Mouse (Mus musculus) embryonic facial prominence, embryonic 11.5 days (tissue): Measurements from ENCODE around the gene Retnlb. TPM values are rescaled to one million over a fixed set of nuclear protein-coding genes. Genes with fewer than 3 reads are reported as not detected.
"Not testable (repeated sequence)": the region's sequence is repeated elsewhere in the genome, so short reads cannot be mapped to it uniquely, and the experiment has no call there.

ENCODE experiments used
- ATAC-seq: fragments of 200-750 bp; cut with Nextera tagmentation; replicated peaks from 2 replicates; pipeline ENCODE4 v1.8.0; 2017; ENCODE audit warnings: low read depth; ENCODE audit not compliant: insufficient number of reproducible peaks, low FRiP score, low TSS enrichment
- DNase-seq: peaks from one replicate; pipeline ENCODE4 v3.0.0-alpha.2; 2015; ENCODE audit warnings: low spot score
- H3K27ac ChIP-seq: fragments of 300-500 bp; sonication (generic); replicated peaks from 2 replicates; pipeline ENCODE4 v1.5.1; 2014; ENCODE audit warnings: mild to moderate bottlenecking, low read depth, low read length, control low read depth
- H3K27me3 ChIP-seq: fragments of 300-500 bp; sonication (generic); 2 replicates; pipeline ENCODE4 v1.6.1; 2014; ENCODE audit warnings: mild to moderate bottlenecking, low read length, moderate library complexity, mixed read lengths; ENCODE audit not compliant: control insufficient read depth, insufficient read depth
- H3K36me3 ChIP-seq: fragments of 300-500 bp; sonication (generic); replicated peaks from 2 replicates; pipeline ENCODE4 v1.6.1; 2014; ENCODE audit warnings: low read depth, mild to moderate bottlenecking, low read length, moderate library complexity, mixed read lengths; ENCODE audit not compliant: control insufficient read depth, insufficient read depth
- H3K4me1 ChIP-seq: fragments of 300-500 bp; sonication (generic); 2 replicates; pipeline ENCODE4 v1.6.1; 2014; ENCODE audit warnings: low read length, mixed read lengths; ENCODE audit not compliant: control insufficient read depth, insufficient read depth
- H3K4me2 ChIP-seq: fragments of 300-500 bp; sonication (generic); 2 replicates; pipeline ENCODE4 v1.6.1; 2014; ENCODE audit warnings: low read depth, mild to moderate bottlenecking, control low read depth, low read length, moderate library complexity
- H3K4me3 ChIP-seq: fragments of 300-500 bp; sonication (generic); 2 replicates; pipeline ENCODE4 v1.5.1; 2014; ENCODE audit warnings: low read depth, low read length, control low read depth
- H3K9ac ChIP-seq: fragments of 300-500 bp; sonication (generic); replicated peaks from 2 replicates; pipeline ENCODE4 v1.6.1; 2014; ENCODE audit warnings: mild to moderate bottlenecking, control low read depth, low read length
- H3K9me3 ChIP-seq: fragments of 300-500 bp; sonication (generic); replicated peaks from 2 replicates; pipeline ENCODE4 v1.6.1; 2016; ENCODE audit warnings: mild to moderate bottlenecking, low read length, inconsistent platforms, mixed read lengths; ENCODE audit not compliant: control insufficient read depth
- WGBS: fragments of 180-500 bp; shearing (Covaris S2); extraction: QIAGEN DNeasy Blood & Tissue Kit; methylation state at CpG from one replicate; pipeline ENCODE4 v1.1.7; 2014; 5-methylcytosine and 5-hydroxymethylcytosine counted together
- polyA plus RNA-seq: library from polyadenylated mRNA; unstranded; fragments of >200 nt; fragmentation: Nextera tagmentation; extraction: Ambion mirVana; gene quantifications from 2 replicates; pipeline ENCODE4 v1.2.1, GENCODE M21; 2014

The Retnlb gene
- polyA plus RNA-seq, 1 experiment from 2014 or later = not detected

DNA sequence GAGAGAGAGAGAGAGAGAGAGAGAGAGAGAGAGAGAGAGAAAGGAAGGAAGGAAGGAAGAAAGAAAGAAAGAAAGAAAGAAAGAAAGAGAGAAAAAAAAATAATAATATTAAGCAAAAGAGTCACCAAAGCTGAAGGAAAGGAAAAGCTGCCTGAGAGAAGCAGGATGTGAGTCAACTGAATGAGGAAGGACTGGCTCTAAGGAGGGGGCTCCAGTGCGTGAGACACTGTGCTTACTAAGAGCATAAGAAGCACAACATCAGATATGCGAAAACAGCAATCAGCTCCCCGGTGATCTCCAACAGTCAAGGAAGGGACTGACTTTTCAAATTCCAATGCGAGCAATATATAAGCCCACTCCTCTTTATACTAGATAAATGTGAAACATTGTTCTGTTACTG lies 12.4 kb downstream of the Retnlb start:
- no peak for ATAC-seq
- no peaks in the 10 kb centered on the region for H3K4me1 ChIP-seq
- H3K27ac ChIP-seq = no peak overlapping the region
- WGBS = 84% methylated on average over 4 of the region's 4 CpGs
- no peaks in the 10 kb centered on the region for H3K36me3 ChIP-seq
- H3K9ac ChIP-seq = no peak overlapping the region
- DNase-seq = no peak
- no peak overlapping the region for H3K4me2 ChIP-seq
- H3K9me3 ChIP-seq = no peaks in the 10 kb centered on the region
- H3K27me3 ChIP-seq = no peaks in the 10 kb centered on the region
- H3K4me3 ChIP-seq = no peak overlapping the region

DNA sequence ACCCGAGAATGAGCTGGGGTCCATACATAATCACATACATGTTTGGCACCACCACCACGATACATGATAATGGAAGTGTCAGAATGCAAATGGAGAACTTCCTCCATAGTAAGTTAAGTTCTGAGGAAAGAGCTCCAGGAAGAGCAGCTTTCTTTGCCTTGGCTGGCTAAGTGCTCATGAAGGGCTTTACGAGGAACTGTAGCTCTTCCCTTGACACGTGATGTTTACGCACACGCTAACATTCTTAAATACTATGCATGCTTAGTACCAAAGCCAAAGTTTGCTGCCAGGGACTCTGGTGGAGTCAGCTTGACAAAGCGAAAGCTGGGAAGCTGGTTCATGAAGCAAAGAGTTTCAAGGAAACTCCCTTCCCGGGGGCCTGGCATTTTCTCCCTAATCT lies 15.4 kb downstream of the Retnlb start:
- Histone ChIP-seq H3K9me3 (no peaks in the 10 kb centered on the region), H3K27me3 (no peaks in the 10 kb centered on the region), H3K36me3 (no peaks in the 10 kb centered on the region), H3K4me3 (no peak overlapping the region), H3K4me1 (no peaks in the 10 kb centered on the region), H3K9ac (no peak overlapping the region), H3K4me2 (no peak overlapping the region), H3K27ac (no peak overlapping the region)
- WGBS = 90% methylated on average over 7 of the region's 8 CpGs
- ATAC-seq (no peak), DNase-seq (no peak)

DNA sequence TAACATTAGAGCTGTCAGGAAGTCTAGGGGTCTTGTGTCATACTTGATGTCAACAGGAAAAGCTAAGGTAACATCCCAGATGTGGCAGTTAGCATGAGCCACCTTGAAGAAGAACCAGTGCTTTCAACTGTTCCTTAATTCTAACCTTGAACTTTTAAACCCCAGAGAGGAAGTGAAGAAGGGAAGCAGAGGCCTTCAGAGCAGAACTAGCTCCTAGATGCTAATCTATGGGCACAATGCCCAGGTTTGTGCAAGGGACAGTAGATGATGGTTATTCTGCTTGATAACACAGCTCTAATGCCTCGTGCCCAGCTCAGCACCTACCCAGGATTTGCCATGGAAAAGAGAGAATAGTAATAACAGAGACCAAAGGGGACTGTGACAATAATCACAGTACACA lies 17.0 kb downstream of the Retnlb start:
- not testable (repeated sequence) for H3K9me3 ChIP-seq, ATAC-seq, H3K27ac ChIP-seq, H3K27me3 ChIP-seq, H3K4me1 ChIP-seq, DNase-seq, H3K4me3 ChIP-seq, H3K9ac ChIP-seq, H3K36me3 ChIP-seq, H3K4me2 ChIP-seq
- WGBS = 67% methylated on average over 1 of the region's 1 CpGs

DNA sequence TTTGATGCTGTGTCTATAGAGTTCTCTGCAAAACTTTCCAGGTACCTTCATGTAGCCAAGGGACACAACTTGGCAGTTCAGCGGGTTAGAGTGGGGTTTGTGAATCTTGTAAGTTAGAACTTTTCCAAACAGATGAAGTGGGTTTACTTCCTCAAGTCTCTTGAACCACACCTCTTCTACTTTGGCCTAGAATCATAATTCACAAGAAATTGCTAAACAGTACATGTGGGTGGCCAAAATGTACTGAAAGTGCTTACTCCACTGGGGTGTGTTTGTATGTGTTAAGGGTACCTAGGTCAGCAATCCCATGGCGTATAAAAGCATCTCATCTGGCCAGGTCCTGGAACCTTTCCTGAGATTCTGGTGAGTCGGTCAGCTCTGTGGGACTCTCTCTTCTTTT lies 25.6 kb downstream of the Retnlb start, which contains the start of gene Retnla:
TSS of gene Retnla (plus strand) at position 286 of the 400 bp plus-strand sequence.
- H3K36me3 ChIP-seq = no peaks in the 10 kb centered on the region
- H3K9ac ChIP-seq = no peak within 1 kb of the TSS
- no peak for ATAC-seq
- no peaks in the 10 kb centered on the region for H3K9me3 ChIP-seq
- DNase-seq = no peak
- no peak within 1 kb of the TSS for H3K4me2 ChIP-seq
- H3K4me3 ChIP-seq = no peak within 1 kb of the TSS
- no peaks in the 10 kb centered on the region for H3K4me1 ChIP-seq
- H3K27me3 ChIP-seq = no peaks in the 10 kb centered on the region
- 86% methylated on average over 3 of the region's 3 CpGs for WGBS
- H3K27ac ChIP-seq = no peak within 1 kb of the TSS

DNA sequence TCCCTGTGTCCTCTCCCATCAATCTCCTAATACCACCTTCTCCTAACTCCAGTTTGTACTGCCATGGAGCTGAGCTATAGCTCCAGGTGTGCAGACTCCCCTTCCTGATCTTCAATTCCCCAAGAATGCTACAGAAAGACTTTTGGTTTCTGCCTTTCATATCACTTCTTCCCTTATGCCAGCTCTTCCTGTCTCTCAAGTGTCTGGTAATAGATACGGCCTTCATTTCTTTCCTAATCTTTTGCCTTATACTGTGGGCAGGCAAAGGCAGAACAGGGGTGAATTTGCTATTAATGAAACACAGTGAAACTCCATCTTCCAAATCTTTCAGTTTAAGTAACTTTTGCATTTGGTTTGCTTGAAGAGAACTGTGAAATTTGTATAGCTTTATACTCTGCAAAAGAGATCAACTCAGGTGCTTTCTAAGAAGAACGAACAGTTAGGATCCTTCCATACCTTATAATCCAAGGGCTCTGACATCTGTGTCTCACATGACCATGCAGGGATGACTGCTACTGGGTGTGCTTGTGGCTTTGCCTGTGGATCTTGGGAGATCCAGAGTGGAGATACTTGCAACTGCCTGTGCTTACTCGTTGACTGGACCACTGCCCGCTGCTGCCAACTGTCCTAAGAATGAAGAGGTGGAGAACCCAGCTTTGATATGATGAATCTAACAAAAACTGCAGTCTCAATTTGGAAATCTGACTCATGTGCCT lies 27.2 kb downstream of the Retnlb start:
- DNase-seq (no peak), ATAC-seq (no peak)
- H3K4me3 ChIP-seq = no peak overlapping the region

DNA sequence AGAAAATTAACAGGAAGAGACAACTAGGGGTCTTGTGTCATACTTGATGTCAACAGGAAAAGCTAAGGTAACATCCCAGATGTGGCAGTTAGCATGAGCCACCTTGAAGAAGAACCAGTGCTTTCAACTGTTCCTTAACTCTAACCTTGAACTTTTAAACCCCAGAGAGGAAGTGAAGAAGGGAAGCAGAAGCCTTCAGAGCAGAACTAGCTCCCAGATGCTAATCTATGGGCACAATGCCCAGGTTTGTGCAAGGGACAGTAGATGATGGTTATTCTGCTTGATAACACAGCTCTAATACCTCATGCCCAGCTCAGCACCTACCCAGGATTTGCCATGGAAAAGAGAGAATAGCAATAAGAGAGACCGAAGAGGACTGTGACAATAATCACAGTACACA lies 48.3 kb downstream of the Retnlb start:
- not testable (repeated sequence) for H3K9ac ChIP-seq, DNase-seq, H3K9me3 ChIP-seq, ATAC-seq, H3K4me1 ChIP-seq, H3K27ac ChIP-seq, H3K4me2 ChIP-seq, H3K36me3 ChIP-seq, H3K4me3 ChIP-seq, H3K27me3 ChIP-seq
- 89% methylated on average over 1 of the region's 1 CpGs for WGBS

More for the DNA sequence above, 27.2 kb downstream of the Retnlb start:
- Histone ChIP-seq H3K27ac (no peak overlapping the region), H3K36me3 (no peaks in the 10 kb centered on the region), H3K9ac (no peak overlapping the region), H3K4me1 (no peaks in the 10 kb centered on the region), H3K27me3 (no peaks in the 10 kb centered on the region), H3K4me2 (no peak overlapping the region), H3K9me3 (no peaks in the 10 kb centered on the region)
- WGBS = 89% methylated on average over 4 of the region's 4 CpGs

DNA sequence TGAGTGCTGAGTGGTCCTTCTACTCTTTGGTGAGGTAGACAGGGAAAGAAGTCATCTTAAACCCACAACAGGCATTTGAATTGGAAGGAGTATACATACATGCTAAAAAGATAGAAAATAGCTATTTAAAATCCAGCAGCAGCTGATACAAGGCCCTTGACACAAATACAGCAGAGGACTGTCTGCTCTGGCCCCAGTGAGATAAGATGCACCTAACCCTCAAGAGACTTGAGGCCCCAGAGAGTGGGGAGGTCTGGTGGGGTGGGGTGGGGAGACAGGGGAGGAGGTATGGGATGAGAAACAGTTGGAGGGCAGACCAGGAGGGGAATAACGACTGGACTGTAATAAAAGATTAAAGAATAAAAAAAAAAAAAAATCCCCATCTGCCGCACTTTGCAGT lies 51.0 kb downstream of the Retnlb start:
- no peak overlapping the region for H3K27ac ChIP-seq
- H3K4me3 ChIP-seq = no peak overlapping the region
- ATAC-seq = no peak
- H3K4me2 ChIP-seq = no peak overlapping the region
- no peak for DNase-seq
- H3K4me1 ChIP-seq = no peaks in the 10 kb centered on the region
- no peak overlapping the region for H3K9ac ChIP-seq
- WGBS = 70% methylated on average over 2 of the region's 2 CpGs
- no peaks in the 10 kb centered on the region for H3K36me3 ChIP-seq
- H3K27me3 ChIP-seq = no peaks in the 10 kb centered on the region
- H3K9me3 ChIP-seq = no peaks in the 10 kb centered on the region
